Mouse (Mus musculus): Measurements from ENCODE around the gene Ak9.
"Not testable (repeated sequence)": the region's sequence is repeated elsewhere in the genome, so short reads cannot be mapped to it uniquely, and the experiment has no call there.

GRCm38 (mm10) chr10:41415368-41415767, 111.6 kb downstream of the Ak9 start:
- not testable (repeated sequence) for TF ChIP-seq CTCF (IDR thresholded peaks at IDR 0.05; ENCODE audit: borderline replicate concordance, extremely low read depth, insufficient read depth, insufficient read length); POLR2A (IDR thresholded peaks at IDR 0.05; ENCODE audit: borderline replicate concordance, extremely low read depth, insufficient read depth, insufficient read length, poor library complexity, severe bottlenecking)
